Mouse (Mus musculus) erythroblast, embryonic 14.5 days (primary cell): ENCODE measurements around the gene Pi4k2b.

Experiments
- GATA1 ChIP-seq: IDR thresholded peaks from 2 replicates; pipeline ENCODE4 v1.6.1; 2012; ENCODE audit warnings: low read length, inconsistent platforms, mixed read lengths
- TAL1 ChIP-seq: IDR thresholded peaks from 3 replicates; pipeline ENCODE4 v1.6.1; 2012; ENCODE audit warnings: low read length, inconsistent platforms, mixed read lengths

DNA sequence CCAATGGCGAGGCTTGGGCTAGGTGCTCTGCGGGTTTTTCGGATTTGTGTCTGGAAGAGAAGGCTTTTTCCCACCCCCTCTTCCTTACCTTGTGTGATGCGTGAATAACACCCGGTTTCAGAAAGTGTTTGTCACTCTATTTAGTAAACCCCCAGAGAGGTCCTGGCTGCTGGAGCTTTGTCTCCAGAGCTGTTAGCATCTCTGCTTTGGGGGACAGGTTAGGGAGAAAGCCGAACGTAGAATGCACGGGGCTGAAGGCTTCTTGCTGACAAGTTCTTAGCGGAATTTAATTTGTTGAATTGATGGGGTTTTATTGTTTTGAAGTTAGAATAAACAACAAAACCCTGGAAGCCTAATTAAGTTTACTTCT, 41.9 kb downstream of the Pi4k2b start:
- TF ChIP-seq TAL1 (no peak), GATA1 (no peak)
